Mouse (Mus musculus): Measurements from ENCODE around the gene Il1r2.

The Il1r2 gene

GRCm38 (mm10) chr1:40055963-40056362, 17.9 kb upstream of the Il1r2 start:
- ChIA-PET POLR2A (no interaction called here), CTCF (no interaction called here)

GRCm38 (mm10) chr1:40057351-40057750, 16.5 kb upstream of the Il1r2 start:
- ChIA-PET CTCF (no interaction called here), POLR2A (interaction anchor here in 1 of 4 experiments (0.6 kb wide), 1 partner anchor 152 kb away, joined by 4 read pairs; no protein-coding TSS in a partner anchor)

GRCm38 (mm10) chr1:40058013-40058412, 15.9 kb upstream of the Il1r2 start:
- ChIA-PET CTCF (interaction anchor here in 1 of 4 experiments (0.6 kb wide), 1 partner anchor 313 kb away, joined by 4 read pairs; no protein-coding TSS in a partner anchor), POLR2A (interaction anchor here in 1 of 4 experiments (0.6 kb wide), 1 partner anchor 152 kb away, joined by 4 read pairs; no protein-coding TSS in a partner anchor)

GRCm38 (mm10) chr1:40059122-40059774, 14.6 kb upstream of the Il1r2 start:
- CTCF ChIA-PET, result no interaction called here
- POLR2A ChIA-PET, result no interaction called here

- ChIA-PET POLR2A (interaction anchor here in 1 of 4 experiments (1.0 kb wide), 1 partner anchor 41 kb away, joined by 3 read pairs; no protein-coding TSS in a partner anchor), CTCF (no interaction called here)
Measured at GRCm38 (mm10) chr1:40061359-40061758, 12.5 kb upstream of the Il1r2 start.

GRCm38 (mm10) chr1:40063409-40063808, 10.5 kb upstream of the Il1r2 start:
- POLR2A ChIA-PET, result interaction anchor here in 2 of 4 experiments (0.5 to 0.6 kb wide), 2 partner anchors 55 to 58 kb away, joined by 3 read pairs; no protein-coding TSS in a partner anchor

GRCm38 (mm10) chr1:40064508-40064907, 9.4 kb upstream of the Il1r2 start:
- CTCF ChIA-PET, result no interaction called here
- POLR2A ChIA-PET, result no interaction called here

More at GRCm38 (mm10) chr1:40063409-40063808, 10.5 kb upstream of the Il1r2 start:
- CTCF ChIA-PET, result no interaction called here

GRCm38 (mm10) chr1:40072558-40072957, 1.3 kb upstream of the Il1r2 start:
- CTCF ChIA-PET, result no interaction called here
- POLR2A ChIA-PET, result no interaction called here

- ChIA-PET CTCF (no interaction called here), POLR2A (interaction anchor here in 1 of 4 experiments (0.6 kb wide), 1 partner anchor 142 kb away, joined by 3 read pairs; no protein-coding TSS in a partner anchor)
Measured at GRCm38 (mm10) chr1:40077328-40077727, 3.4 kb downstream of the Il1r2 start.

- POLR2A ChIA-PET, result interaction anchor here in 1 of 4 experiments (1.7 kb wide), 1 partner anchor 21 kb away, joined by 4 read pairs; no protein-coding TSS in a partner anchor
- CTCF ChIA-PET, result no interaction called here
Measured at GRCm38 (mm10) chr1:40081041-40081440, 7.2 kb downstream of the Il1r2 start.

- CTCF ChIA-PET, result no interaction called here
- POLR2A ChIA-PET, result no interaction called here
Measured at GRCm38 (mm10) chr1:40084386-40084785, 10.5 kb downstream of the Il1r2 start.

GRCm38 (mm10) chr1:40085403-40086182, 11.7 kb downstream of the Il1r2 start:
- POLR2A ChIA-PET, result interaction anchor here in 2 of 4 experiments (0.7 kb wide), 2 partner anchors 12 to 77 kb away, joined by 3 to 4 read pairs; no protein-coding TSS in a partner anchor
- CTCF ChIA-PET, result interaction anchor here in 1 of 4 experiments (0.6 kb wide), 1 partner anchor 635 kb away, joined by 3 read pairs; no protein-coding TSS in a partner anchor

- ChIA-PET POLR2A (no interaction called here), CTCF (interaction anchor here in 2 of 4 experiments (0.6 to 1.2 kb wide), 2 partner anchors 24 to 870 kb away, joined by 3 read pairs; no protein-coding TSS in a partner anchor)
Measured at GRCm38 (mm10) chr1:40091160-40091559, 17.3 kb downstream of the Il1r2 start.

- CTCF ChIA-PET, result interaction anchor here in 2 of 4 experiments (0.5 to 0.9 kb wide), 3 partner anchors 114 to 412 kb away, joined by 3 read pairs; no protein-coding TSS in a partner anchor
- POLR2A ChIA-PET, result interaction anchor here in 1 of 4 experiments (0.6 kb wide), 1 partner anchor 415 kb away, joined by 3 read pairs; no protein-coding TSS in a partner anchor
Measured at GRCm38 (mm10) chr1:40092541-40092940, 18.7 kb downstream of the Il1r2 start.

GRCm38 (mm10) chr1:40094601-40095304, 20.9 kb downstream of the Il1r2 start:
- CTCF ChIA-PET, result no interaction called here
- POLR2A ChIA-PET, result no interaction called here

- ChIA-PET POLR2A (no interaction called here), CTCF (no interaction called here)
Measured at GRCm38 (mm10) chr1:40095585-40095984, 21.7 kb downstream of the Il1r2 start.

- CTCF ChIA-PET, result interaction anchor here in 1 of 4 experiments (0.9 kb wide), 1 partner anchor 10 kb away, joined by 6 read pairs; no protein-coding TSS in a partner anchor
- POLR2A ChIA-PET, result no interaction called here
Measured at GRCm38 (mm10) chr1:40106306-40106705, 32.4 kb downstream of the Il1r2 start.

- ChIA-PET CTCF (interaction anchor here in 1 of 4 experiments (0.9 kb wide), 1 partner anchor 10 kb away, joined by 6 read pairs; no protein-coding TSS in a partner anchor), POLR2A (interaction anchor here in 1 of 4 experiments (0.7 kb wide), 1 partner anchor 298 kb away, joined by 3 read pairs; no protein-coding TSS in a partner anchor)
Measured at GRCm38 (mm10) chr1:40106719-40107118, 32.8 kb downstream of the Il1r2 start.

Data from embryonic stem cell, embryonic (primary cell).